Mouse (Mus musculus) heart, embryonic 13.5 days (tissue): ENCODE measurements around the gene Adrb1. TPM values are rescaled to one million over a fixed set of nuclear protein-coding genes. Genes with fewer than 3 reads are reported as not detected.
A peak's percentile ranks its signal among the peaks of the same experiment; 100 is the strongest.
"Not testable (repeated sequence)": the region's sequence is repeated elsewhere in the genome, so short reads cannot be mapped to it uniquely, and the experiment has no call there.

Experiments
- ATAC-seq: fragments of 200-750 bp; cut with Nextera tagmentation; 2 replicates; pipeline ENCODE4 v1.8.0; 2017; ENCODE audit warnings: moderate TSS enrichment; ENCODE audit not compliant: insufficient number of reproducible peaks, low FRiP score, low TSS enrichment; ENCODE audit errors: extremely low read depth
- H3K27ac ChIP-seq: fragments of 300-500 bp; sonication (generic); replicated peaks from 2 replicates; pipeline ENCODE4 v1.5.1; 2015; ENCODE audit warnings: moderate library complexity, mild to moderate bottlenecking, inconsistent platforms
- H3K27me3 ChIP-seq: fragments of 300-500 bp; sonication (generic); replicated peaks from 2 replicates; pipeline ENCODE4 v1.6.1; 2015; ENCODE audit warnings: mild to moderate bottlenecking, inconsistent platforms
- H3K36me3 ChIP-seq: fragments of 300-500 bp; sonication (generic); 2 replicates; pipeline ENCODE4 v1.6.1; 2015; ENCODE audit warnings: mild to moderate bottlenecking, inconsistent platforms
- H3K4me1 ChIP-seq: fragments of 300-500 bp; sonication (generic); 2 replicates; pipeline ENCODE4 v1.6.1; 2015; ENCODE audit warnings: inconsistent platforms
- H3K4me2 ChIP-seq: fragments of 300-500 bp; sonication (generic); 2 replicates; pipeline ENCODE4 v1.6.1; 2015; ENCODE audit warnings: inconsistent platforms, mild to moderate bottlenecking, moderate library complexity
- H3K4me3 ChIP-seq: fragments of 300-500 bp; sonication (generic); 2 replicates; pipeline ENCODE4 v1.5.1; 2015; ENCODE audit warnings: moderate library complexity, mild to moderate bottlenecking, inconsistent platforms
- H3K9ac ChIP-seq: fragments of 300-500 bp; sonication (generic); 2 replicates; pipeline ENCODE4 v1.6.1; 2015; ENCODE audit warnings: inconsistent platforms, mild to moderate bottlenecking, moderate library complexity
- H3K9me3 ChIP-seq: fragments of 300-500 bp; sonication (generic); 2 replicates; pipeline ENCODE4 v1.6.1; 2016; ENCODE audit warnings: inconsistent platforms
- WGBS: fragments of 180-500 bp; shearing (Covaris S2); methylation state at CpG from one replicate; pipeline ENCODE4 v1.1.7; 2015; ENCODE audit warnings: mixed read lengths; 5-methylcytosine and 5-hydroxymethylcytosine counted together
- polyA plus RNA-seq: library from polyadenylated mRNA; unstranded; fragments of >200 nt; fragmentation: Nextera tagmentation; extraction: Ambion mirVana; gene quantifications from 2 replicates; pipeline ENCODE4 v1.2.1, GENCODE M21; 2015

The Adrb1 gene
- polyA plus RNA-seq, 1 experiment from 2014 or later = 3.0 TPM

- Histone ChIP-seq H3K9me3 (no peaks in the 10 kb centered on the region), H3K9ac (no peak overlapping the region), H3K27ac (no peak overlapping the region), H3K4me1 (peaks cover 31% of the 10 kb centered on the region), H3K4me3 (no peak overlapping the region), H3K4me2 (no peak overlapping the region), H3K36me3 (no peaks in the 10 kb centered on the region), H3K27me3 (no peaks in the 10 kb centered on the region)
- WGBS = 33% methylated on average over 4 of the region's 4 CpGs
- no peak for ATAC-seq
Measured at GRCm38 (mm10) chr19:56750709-56751108, 28.7 kb downstream of the Adrb1 start.

- not testable (repeated sequence) for H3K27ac ChIP-seq, H3K36me3 ChIP-seq, H3K9ac ChIP-seq, H3K9me3 ChIP-seq, H3K27me3 ChIP-seq, H3K4me3 ChIP-seq, ATAC-seq, H3K4me2 ChIP-seq
- WGBS = 91% methylated on average over 2 of the region's 2 CpGs
- H3K4me1 ChIP-seq = peaks cover 28% of the 10 kb centered on the region
Measured at GRCm38 (mm10) chr19:56754456-56754855, 32.5 kb downstream of the Adrb1 start.

- WGBS = 78% methylated on average over 10 of the region's 10 CpGs
- no peak overlapping the region for H3K27ac ChIP-seq
Measured at GRCm38 (mm10) chr19:56756412-56756811, 34.4 kb downstream of the Adrb1 start.

GRCm38 (mm10) chr19:56758311-56758710 lies 36.3 kb downstream of the Adrb1 start:
- Histone ChIP-seq H3K36me3 (no peaks in the 10 kb centered on the region), H3K27me3 (no peaks in the 10 kb centered on the region; the same call in 1 of the 2 replicates), H3K4me1 (peaks cover 46% of the 10 kb centered on the region), H3K27ac (no peak overlapping the region), H3K4me2 (no peak overlapping the region), H3K9ac (no peak overlapping the region), H3K9me3 (no peaks in the 10 kb centered on the region), H3K4me3 (no peak overlapping the region)
- 90% methylated on average over 2 of the region's 2 CpGs for WGBS
- no peak for ATAC-seq

More at GRCm38 (mm10) chr19:56756412-56756811, 34.4 kb downstream of the Adrb1 start:
- peaks cover 42% of the 10 kb centered on the region for H3K4me1 ChIP-seq
- no peaks in the 10 kb centered on the region; the same call in 1 of the 2 replicates for H3K27me3 ChIP-seq
- H3K36me3 ChIP-seq = no peaks in the 10 kb centered on the region
- no peak overlapping the region for H3K4me2 ChIP-seq
- H3K9ac ChIP-seq = no peak overlapping the region
- no peak overlapping the region for H3K4me3 ChIP-seq
- no peaks in the 10 kb centered on the region for H3K9me3 ChIP-seq
- no peak for ATAC-seq

GRCm38 (mm10) chr19:56759740-56760139 lies 37.7 kb downstream of the Adrb1 start:
- Histone ChIP-seq H3K9me3 (no peaks in the 10 kb centered on the region), H3K27ac (no peak overlapping the region), H3K27me3 (no peaks in the 10 kb centered on the region; the same call in 1 of the 2 replicates), H3K4me1 (peaks cover 46% of the 10 kb centered on the region), H3K36me3 (no peaks in the 10 kb centered on the region), H3K4me2 (no peak overlapping the region), H3K4me3 (no peak overlapping the region), H3K9ac (no peak overlapping the region)
- 52% methylated on average over 4 of the region's 4 CpGs for WGBS
- no peak for ATAC-seq

GRCm38 (mm10) chr19:56760306-56760940 lies 38.4 kb downstream of the Adrb1 start:
- Histone ChIP-seq H3K4me3 (no peak overlapping the region), H3K27ac (peak overlapping the region; percentile 40; the same call in 1 of the 2 replicates), H3K27me3 (no peaks in the 10 kb centered on the region; the same call in 1 of the 2 replicates), H3K36me3 (no peaks in the 10 kb centered on the region), H3K9ac (no peak overlapping the region), H3K4me2 (no peak overlapping the region), H3K4me1 (peaks cover 49% of the 10 kb centered on the region), H3K9me3 (no peaks in the 10 kb centered on the region)
- ATAC-seq = no peak
- WGBS = 68% methylated on average over 8 of the region's 8 CpGs

- peaks cover 50% of the 10 kb centered on the region for H3K4me1 ChIP-seq
- H3K27me3 ChIP-seq = no peaks in the 10 kb centered on the region; the same call in 1 of the 2 replicates
- no peak overlapping the region for H3K4me3 ChIP-seq
- H3K4me2 ChIP-seq = no peak overlapping the region
- H3K36me3 ChIP-seq = no peaks in the 10 kb centered on the region
- H3K9me3 ChIP-seq = no peaks in the 10 kb centered on the region
- H3K27ac ChIP-seq = peak overlapping the region; percentile 40; the same call in 1 of the 2 replicates
- WGBS = 48% methylated on average over 5 of the region's 5 CpGs
- no peak overlapping the region for H3K9ac ChIP-seq
- ATAC-seq = no peak
Measured at GRCm38 (mm10) chr19:56761096-56761495, 39.1 kb downstream of the Adrb1 start.

- Histone ChIP-seq H3K27ac (no peak overlapping the region), H3K9ac (no peak overlapping the region), H3K4me2 (no peak overlapping the region), H3K9me3 (no peaks in the 10 kb centered on the region), H3K36me3 (no peaks in the 10 kb centered on the region), H3K4me3 (no peak overlapping the region), H3K27me3 (no peaks in the 10 kb centered on the region; the same call in 1 of the 2 replicates), H3K4me1 (peaks cover 44% of the 10 kb centered on the region)
- whole genome bisulfite sequencing = 80% methylated on average over 2 of the region's 2 CpGs
- no peak for ATAC-seq
Measured at GRCm38 (mm10) chr19:56761727-56762126, 39.7 kb downstream of the Adrb1 start.

- Histone ChIP-seq H3K4me3 (no peak overlapping the region), H3K4me2 (no peak overlapping the region), H3K4me1 (peaks cover 35% of the 10 kb centered on the region), H3K9me3 (no peaks in the 10 kb centered on the region), H3K36me3 (no peaks in the 10 kb centered on the region), H3K27ac (no peak overlapping the region), H3K27me3 (no peaks in the 10 kb centered on the region), H3K9ac (no peak overlapping the region)
- no peak for ATAC-seq
- 82% methylated on average over 4 of the region's 4 CpGs for WGBS
Measured at GRCm38 (mm10) chr19:56762686-56763085, 40.7 kb downstream of the Adrb1 start.

GRCm38 (mm10) chr19:56769024-56769423 lies 47.0 kb downstream of the Adrb1 start:
- no peak for ATAC-seq
- Histone ChIP-seq H3K4me3 (no peak overlapping the region), H3K4me2 (no peak overlapping the region), H3K9me3 (no peaks in the 10 kb centered on the region), H3K9ac (no peak overlapping the region), H3K27ac (no peak overlapping the region), H3K27me3 (no peaks in the 10 kb centered on the region), H3K4me1 (peaks cover 17% of the 10 kb centered on the region), H3K36me3 (no peaks in the 10 kb centered on the region)
- WGBS = 79% methylated on average over 9 of the region's 9 CpGs

- no peak overlapping the region for H3K4me2 ChIP-seq
- WGBS = 76% methylated on average over 7 of the region's 7 CpGs
- no peaks in the 10 kb centered on the region for H3K9me3 ChIP-seq
- H3K4me1 ChIP-seq = peaks cover 44% of the 10 kb centered on the region
- H3K9ac ChIP-seq = no peak overlapping the region
- no peak overlapping the region for H3K4me3 ChIP-seq
- H3K27me3 ChIP-seq = no peaks in the 10 kb centered on the region
- no peak overlapping the region for H3K27ac ChIP-seq
- H3K36me3 ChIP-seq = no peaks in the 10 kb centered on the region
- ATAC-seq = no peak
Measured at GRCm38 (mm10) chr19:56772158-56772557, 50.2 kb downstream of the Adrb1 start.

GRCm38 (mm10) chr19:56773393-56773971 lies 51.5 kb downstream of the Adrb1 start:
- Histone ChIP-seq H3K36me3 (no peaks in the 10 kb centered on the region), H3K4me3 (no peak overlapping the region), H3K9ac (no peak overlapping the region), H3K27ac (peak overlapping the region; percentile 89; the same call in 1 of the 2 replicates), H3K9me3 (no peaks in the 10 kb centered on the region), H3K4me2 (no peak overlapping the region), H3K4me1 (peaks cover 49% of the 10 kb centered on the region), H3K27me3 (no peaks in the 10 kb centered on the region; the same call in 1 of the 2 replicates)
- 69% methylated on average over 10 of the region's 10 CpGs for WGBS
- ATAC-seq = no peak
